Mouse (Mus musculus) ES-CJ7 (cell line): Measurements from ENCODE around the gene Lin52.

ENCODE experiments used
- DNase-seq: peaks from one replicate; pipeline ENCODE4 v3.0.0; 2011; ENCODE audit warnings: low read depth, low spot score

Lin52 gene

DNA sequence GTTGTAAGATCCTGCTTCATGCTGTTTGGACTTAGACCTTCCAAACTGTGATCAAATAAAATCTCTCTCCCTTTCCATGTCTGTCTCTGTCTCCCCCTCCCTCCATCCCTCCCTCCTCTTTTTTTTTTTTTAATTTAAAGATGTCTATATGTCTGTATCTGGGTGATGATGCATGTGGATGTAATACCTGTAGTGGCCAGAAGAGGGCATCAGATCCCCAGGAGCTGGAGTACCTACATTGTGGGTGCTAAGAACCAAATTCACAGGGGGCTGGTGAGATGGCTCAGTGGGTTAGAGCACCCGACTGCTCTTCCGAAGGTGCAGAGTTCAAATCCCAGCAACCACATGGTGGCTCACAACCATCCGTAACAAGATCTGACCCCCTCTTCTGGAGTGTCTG lies 88.3 kb downstream of the Lin52 start:
- DNase-seq: peak; percentile 78

DNA sequence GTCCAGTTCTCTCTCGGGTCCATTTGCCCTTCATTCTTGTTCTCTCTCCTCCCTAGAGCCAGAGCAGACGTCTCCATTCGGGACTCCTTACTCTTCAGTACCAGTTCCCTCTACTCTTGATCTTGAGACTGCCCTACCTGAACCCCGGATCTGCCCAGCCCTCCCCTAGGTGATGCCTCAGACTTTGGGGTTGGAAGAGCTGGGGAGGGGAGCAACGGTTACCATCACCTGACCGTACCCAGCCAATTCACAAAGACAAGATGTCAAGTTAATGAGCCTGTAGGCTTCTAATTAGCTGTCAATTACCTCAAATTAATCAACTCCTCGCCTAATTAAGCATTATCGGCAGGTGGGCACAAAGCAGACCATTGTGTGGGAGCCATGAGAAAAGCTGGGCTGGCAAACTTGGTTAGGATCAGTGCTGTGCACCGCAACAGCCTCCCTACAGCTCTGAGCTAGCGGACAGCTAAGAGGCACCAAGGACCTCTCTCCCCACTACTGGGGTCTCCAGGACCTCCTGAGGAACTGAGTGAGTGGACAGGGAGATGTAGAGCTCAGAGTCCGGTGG lies 90.3 kb downstream of the Lin52 start:
- DNase-seq: no peak

DNA sequence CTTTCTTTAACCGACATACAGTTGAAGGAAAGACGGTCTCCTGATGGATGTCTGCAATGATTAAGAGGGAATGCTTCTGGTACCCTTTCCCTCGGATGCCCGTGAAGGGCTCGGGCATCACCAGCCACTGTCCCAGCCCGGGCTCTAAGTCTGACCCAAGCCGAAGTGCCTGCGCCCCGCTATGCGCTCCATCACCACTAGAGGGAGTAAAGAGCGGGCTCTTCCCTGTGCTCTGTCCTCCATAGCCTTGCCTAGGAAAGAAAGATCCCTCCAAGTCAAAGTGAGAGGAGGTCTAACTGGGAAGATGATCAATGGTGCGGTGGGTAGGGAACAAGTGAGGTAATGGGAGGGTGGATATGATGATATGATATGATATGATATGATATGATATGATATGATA lies 94.8 kb downstream of the Lin52 start:
- peak; percentile 73 for DNase-seq

DNA sequence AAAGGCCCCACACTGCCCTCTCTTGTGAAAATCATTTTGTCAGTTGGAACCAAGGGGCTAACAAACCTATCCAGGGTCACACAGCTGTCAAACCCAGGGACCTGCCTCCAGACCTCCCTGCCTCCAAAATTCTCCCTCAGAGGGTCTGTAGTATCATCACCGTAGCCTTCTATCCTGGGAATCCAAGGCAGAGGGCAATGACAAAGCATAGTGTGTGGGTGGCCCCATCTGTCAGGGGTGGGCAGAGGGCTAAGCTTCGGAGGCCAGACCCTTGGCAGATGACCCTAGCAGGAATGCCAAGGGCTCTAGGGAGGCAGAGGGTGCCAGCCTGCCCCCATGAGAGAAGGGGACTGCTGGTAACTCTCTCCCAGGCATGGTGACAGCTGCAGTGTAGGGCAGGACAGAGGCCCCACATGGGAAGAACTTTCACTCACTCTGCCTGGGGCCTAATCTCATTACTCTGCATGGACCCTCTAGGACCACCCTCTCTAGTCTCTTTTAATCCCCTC lies 95.4 kb downstream of the Lin52 start:
- DNase-seq: no peak

DNA sequence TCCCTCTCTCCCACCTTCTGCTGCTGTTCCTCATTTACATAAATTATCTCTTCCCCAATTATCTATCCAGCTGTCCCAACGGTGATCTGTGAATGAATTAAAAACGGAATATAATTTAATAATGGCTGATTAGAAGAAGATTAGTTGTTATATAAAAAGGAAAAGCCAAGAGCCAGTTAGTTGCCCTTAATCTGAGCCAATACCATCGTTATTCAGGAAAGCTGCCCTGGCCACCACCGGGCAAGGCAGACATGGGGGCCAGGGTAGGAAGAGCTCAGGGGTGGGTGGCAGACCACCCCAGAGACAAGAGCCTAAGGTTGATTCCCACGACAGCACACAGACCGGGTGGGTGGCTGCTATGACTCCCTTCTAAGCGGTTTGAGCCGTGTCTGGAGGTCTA lies 97.0 kb downstream of the Lin52 start:
- DNase-seq: no peak

DNA sequence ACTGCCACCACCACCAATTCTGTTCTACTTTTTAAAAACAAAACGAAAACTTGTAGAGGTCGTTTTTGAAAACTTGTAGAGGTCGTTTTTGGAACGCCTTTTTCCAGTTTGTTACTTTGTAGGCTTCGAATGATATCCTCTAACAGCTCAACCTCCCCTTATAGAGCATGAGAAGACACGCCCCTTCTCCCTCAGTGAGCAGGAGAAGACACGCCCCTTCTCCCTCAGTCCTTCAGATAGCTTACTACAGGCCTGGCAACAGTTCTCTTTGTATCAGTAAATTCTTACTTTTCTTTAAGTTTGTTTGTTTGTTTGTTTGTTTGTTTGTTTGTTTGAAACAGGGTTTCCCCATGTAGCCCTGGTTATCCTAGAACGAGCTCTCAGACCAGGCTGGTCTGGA lies 104.0 kb downstream of the Lin52 start:
- no peak for DNase-seq

DNA sequence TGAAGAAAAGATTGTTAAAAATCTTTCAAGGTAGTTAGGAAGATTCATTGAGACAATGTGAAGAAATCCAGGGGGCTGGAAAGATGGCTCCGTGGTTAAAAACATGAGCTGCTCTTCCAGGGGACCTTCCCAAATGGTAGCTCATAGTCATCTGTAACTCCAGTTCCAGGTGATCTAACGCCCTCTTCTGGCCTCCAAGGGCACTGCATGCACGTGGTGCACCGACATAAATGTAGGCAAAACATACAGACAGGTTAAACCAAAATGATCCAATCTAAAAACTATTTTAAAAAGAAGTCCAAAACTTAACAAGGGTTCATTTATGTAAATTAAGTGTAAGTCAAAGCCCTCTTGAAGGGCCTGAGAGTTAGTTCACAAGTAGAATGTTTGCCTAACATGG lies 111.3 kb downstream of the Lin52 start:
- DNase-seq: peak; percentile 48

DNA sequence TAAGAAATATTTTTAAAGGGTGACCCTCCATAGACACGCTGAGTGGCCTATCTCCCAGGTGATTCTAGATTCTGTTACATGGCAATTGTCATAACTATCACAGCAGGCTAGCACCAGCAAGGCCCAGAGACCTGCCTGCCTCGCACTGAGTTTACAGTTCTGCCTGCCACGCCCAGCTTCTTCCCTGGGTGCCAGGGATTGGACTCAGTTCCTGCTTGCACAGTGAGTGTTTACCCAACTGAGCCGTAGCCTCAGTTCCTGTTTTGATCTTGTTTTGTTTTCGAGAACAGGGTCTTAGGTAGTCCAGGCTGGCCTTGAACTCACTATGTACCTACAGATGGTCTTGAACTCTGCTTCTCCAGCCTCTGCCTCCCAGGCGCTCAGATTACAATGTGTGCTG lies 116.4 kb downstream of the Lin52 start:
- DNase-seq: no peak

DNA sequence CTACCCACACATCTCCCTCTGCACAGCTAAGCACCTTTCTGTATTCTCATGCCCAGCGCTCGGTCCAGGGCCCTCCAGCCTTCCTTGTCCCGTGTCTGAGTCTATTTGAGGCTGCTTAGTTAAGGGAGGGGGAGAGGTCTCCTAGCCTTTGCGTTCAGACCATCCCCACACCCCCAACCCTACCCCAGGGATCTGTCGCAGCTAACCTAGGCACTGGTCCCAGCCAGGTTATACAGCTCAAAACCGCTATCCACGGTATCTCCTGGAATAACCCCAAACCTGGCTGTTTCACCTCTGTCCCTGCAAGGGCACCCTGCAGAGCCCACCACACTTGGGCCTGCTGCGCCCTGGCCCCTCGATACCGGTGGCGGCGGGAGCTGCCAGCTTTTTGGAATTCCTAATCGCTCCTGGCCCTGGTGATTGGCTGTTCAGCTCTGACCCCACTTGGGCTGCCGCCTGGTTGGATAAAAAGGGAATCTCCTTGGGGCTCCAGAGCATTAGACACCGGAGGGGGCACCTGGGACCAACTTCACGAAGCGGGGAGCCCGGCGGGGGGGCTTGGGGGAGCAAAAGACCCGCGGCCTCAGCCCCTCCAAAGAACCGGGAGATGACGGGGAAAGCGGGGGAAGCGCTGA lies 118.2 kb downstream of the Lin52 start, which contains the start of gene Vsx2:
TSS of gene Vsx2 (plus strand) at position 427 of the 635 bp plus-strand sequence.
- DNase-seq: no peak

DNA sequence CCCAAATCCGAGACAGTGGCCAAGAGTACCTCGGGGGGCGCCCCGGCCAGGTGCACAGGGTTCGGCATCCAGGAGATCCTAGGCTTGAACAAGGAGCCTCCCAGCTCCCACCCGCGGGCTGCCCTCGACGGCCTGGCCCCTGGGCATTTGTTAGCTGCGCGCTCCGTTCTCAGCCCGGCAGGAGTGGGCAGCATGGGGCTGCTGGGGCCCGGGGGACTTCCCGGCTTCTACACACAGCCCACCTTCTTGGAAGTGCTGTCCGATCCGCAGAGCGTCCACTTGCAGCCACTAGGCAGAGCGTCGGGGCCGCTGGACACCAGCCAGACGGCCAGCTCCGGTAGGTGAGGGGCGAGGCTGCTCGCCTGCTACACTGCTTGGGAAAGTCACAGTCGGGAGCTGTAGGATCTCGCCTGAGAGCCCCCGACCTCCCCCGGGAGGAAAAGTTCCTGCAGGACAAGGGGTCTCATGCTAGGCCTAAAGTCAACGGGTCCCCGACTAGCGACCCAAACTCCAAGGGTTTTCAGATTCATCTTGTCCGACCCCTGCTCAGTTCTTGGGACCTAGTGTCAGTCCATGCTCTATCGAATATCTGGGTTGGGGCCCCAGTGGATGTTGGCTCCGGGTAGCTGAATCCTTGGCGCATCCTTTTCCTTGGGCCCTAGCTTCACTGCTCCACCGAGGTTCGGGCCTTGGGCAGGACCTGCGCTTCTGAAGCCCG lies 118.9 kb downstream of the Lin52 start:
- no peak for DNase-seq

DNA sequence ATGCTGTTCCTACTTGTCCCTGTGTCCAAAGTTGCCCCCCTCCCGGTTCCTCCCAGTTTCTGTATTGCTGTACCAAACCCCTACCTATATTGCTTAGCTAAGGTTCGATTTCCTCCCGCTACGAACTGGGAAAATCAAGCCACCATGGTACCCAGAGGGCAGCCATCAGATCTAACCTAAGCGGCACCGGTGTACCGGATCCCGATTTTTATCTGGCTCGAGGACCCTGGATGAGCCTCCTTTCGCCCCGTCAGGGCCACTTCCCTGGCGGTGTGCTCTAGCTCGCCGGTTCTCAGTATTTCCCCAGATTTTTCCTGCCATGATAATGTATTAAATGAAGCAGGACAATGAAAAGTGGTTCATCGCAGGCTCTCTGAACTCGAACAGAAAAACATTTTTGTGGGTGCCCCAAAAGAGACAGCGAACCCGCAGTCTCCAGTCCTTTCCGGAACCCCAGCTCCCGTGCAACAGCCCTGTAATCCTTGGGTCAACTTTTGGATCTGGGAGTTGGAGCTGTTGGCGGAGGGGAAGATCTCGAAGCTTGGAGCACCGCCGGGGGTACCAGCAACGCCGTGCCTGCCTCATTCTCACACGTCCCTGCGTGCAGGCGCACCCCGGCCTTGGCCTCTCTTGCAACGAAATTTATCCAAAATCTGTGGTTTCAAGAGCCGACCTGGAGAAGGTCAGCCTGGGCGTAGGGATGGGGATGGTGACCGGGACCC lies 119.6 kb downstream of the Lin52 start:
- no peak for DNase-seq

DNA sequence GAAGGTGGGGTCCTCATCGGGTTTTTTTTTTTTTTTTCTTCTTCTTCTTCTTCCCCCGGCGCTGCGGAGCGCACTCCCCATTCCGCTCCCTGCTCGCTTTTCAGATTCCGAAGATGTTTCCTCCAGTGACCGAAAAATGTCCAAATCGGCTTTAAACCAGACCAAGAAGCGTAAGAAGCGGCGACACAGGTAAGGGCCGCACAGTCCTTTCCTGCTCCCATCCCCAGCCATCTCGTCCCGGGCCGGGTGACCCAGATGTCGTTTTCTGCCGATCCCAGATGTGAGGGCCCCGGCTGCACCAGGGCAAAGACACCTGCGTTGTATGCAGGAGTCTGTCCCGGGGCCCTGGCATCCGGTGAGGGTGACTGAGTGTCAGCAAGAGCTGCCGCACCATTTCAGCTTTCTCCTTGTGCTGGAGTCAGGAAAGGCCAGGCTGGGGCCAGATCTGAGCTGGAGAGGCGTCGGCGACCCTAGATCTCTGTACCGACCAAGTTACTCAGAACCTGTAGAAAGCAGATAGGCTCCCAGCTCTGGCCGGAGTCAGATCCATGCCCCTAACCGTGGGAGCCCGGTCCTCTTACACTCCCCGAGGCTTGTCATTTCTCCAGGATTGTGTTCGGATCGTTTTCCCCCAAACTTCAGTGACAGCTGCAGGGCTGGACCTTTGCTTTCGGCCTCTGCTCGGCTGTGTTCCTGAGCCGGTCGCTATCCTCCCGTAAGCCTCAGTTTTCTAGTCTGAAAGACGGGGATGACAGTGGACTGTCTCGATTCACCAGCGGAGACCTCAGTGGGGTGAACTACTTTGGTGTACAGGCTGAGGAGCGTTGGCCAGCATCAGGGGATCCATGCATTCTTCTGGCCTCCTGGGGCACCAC lies 120.5 kb downstream of the Lin52 start:
- DNase-seq: no peak

DNA sequence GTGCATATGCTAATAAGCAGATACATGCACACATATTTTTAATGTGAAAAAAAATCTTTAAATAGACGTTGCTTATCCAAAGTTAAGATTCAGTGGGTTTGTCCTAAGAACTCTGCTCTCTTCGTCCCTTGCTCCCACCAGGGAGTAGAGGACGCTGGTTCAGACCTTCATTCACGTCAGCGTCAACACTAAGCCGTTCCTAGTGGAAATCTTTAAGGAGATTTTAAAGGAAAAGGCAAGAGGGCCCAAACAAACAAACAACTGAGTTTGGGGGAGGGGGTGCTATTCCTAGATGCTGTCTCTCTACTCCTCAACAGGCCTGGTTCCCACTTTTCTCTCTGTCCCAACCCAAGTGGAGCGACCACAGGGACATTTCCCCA lies 121.1 kb downstream of the Lin52 start:
- no peak for DNase-seq

DNA sequence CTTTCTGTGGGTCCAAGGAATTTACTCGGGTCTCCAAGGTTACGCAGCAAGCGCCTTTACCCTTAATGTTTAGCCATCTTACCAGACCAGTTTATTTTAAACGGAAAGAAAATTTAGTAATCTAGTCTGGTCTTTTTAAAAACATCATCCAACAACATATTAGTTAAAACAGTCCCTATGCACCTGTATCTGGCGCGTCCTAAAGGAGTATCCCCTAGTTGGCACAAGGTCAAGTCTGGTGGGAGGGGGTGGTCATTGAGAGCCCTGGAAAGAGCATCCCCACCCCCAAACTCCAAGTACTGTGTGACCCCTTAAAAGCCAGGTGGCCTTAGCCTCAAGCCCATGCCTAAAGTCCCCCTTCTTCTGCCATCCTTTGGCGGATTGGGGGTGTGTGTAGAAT lies 121.9 kb downstream of the Lin52 start:
- no peak for DNase-seq

DNA sequence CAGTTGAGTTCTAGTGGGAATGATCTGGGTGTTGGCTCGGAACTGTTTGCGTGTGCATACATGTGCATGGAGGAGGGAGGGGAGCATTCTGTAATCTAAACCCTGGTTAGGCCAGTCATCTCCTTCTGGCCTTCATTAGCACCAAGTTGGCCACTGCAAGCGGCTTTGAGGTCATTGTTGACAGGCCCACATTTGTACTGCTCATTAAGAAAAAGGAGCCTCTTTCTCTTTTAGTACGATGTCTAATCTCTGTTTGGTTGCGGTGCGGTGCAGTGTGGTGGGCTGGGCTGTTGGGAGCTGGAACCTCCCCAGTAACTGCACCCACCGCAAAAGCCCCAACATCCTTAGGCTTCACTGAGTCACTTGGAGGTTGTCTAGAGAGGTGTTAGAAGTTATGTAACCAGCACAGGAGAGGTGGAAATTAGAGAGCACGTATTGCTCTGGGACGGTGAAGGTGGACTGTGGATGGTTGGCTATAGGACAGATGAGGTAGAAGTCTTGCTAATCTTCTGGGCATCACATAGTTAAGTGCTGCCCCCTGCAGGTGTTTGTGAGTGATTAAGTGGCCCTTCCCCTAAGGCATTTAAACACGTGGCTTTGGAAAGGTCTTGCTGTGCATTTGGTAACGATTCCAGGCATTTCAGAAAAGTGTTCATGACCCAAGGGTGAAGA lies 126.7 kb downstream of the Lin52 start:
- DNase-seq: no peak

DNA sequence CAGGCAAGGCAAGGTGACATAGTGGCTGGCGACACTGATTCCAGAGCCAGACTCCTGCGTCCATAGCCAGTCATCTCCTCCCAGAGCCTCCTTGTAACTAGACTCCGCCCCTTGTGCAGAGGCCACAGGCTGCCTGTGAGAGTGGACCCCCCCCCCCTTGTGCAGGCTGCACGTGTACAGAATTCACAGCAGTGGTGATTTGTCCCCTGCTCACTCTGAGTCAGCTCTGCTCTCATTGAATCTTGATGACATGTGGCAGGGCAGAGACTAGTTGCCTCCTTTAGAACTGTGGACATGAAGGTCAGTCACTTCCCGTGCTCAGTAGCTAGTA lies 127.2 kb downstream of the Lin52 start:
- DNase-seq: no peak

DNA sequence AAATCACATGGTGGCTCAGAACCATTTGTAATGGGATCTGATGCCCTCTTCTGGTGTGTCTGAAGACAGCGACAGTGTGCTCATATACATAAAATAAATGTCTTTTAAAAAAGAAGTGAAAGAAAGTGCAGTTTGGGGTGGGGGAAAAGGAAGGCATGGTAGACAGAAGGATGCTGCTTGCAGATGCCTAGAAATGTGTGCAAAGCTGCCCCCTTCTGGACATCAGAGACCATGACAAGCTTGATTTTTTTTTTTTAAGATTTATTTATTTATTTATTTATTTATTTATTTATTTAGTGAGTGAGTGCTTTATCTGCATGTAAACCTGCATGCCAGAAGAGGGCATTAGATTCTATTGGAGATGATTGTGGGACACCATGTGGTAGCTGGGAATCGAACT lies 130.1 kb downstream of the Lin52 start:
- DNase-seq: no peak

DNA sequence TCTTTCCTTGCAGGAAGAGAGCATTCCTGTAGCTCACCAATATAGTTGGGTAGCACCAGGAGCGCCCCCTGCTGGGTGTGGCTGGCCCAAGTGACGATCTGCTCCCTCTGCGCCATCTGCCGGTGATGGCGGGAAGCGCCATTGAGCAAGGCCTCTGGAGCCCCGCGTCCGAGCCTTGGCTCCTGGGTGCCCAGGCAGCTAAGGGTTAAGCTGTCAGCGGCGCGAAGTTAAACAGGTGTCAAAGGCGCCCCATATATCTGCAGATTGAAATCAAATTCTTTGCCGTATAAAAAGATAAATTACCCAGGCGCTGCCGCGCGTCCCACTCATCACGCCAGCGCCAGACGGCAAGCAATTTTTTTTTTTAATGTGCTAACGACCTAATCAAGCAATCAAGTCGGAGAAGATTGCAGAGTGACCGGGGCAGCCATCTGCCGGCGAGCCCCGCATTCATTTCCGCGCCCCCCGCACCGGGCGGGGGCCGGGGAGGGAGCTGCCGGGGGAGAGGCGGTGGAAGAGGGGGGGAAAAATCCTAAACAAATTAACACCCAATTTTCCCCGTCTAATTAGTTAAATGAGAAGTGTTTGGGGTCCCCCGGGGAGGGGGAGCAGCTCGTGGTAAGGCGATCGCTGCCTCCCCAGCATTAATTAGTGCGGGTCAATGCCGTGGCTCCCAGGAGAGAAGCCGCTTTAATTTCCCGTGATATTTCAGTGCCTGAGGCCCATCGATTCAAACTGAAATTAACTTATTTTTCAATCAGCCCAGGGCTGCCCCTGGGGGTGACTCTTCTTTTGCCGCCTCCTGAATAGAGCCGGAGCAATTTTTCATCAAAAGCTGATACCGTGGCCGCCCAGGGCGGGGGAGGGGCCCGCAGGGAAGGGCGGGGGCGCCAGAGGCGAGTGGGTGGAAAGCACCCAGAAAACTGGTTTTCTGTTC lies 138.9 kb downstream of the Lin52 start:
- DNase-seq: peak; percentile 88
